Comparison of ENCODE assay signal across 10 mouse cellular contexts in genomic region chr12:71808631-71809030, GRCm38 (mm10). TPM values are rescaled to one million over a fixed set of nuclear protein-coding genes. Genes with fewer than 3 reads are reported as not detected.
DNase-seq lines count a peak whose midpoint lies in the region; ATAC-seq lines count a peak whose summit lies in the region.
"Had no signal": no experiment of that assay in that cellular context is flagged by ENCODE, and none has a peak within 500 bp of the region (broad histone marks: within the 10 kb centered on the region; RNA-seq: fewer than 3 reads in every experiment).

No protein-coding gene starts in this region.

- no peak overlapping the region for H3K4me3 ChIP-seq in kidney, embryonic 15.5 days (replicated peaks)
- no peak overlapping the region for H3K4me3 ChIP-seq in heart, embryonic 16.5 days (ENCODE audit: low read length)
- H3K4me3 ChIP-seq in limb, embryonic 10.5 days: no peak overlapping the region
- H3K4me3 ChIP-seq: liver, embryonic 13.5 days had no signal

- H3K27ac ChIP-seq in kidney, embryonic 15.5 days: no peak overlapping the region
- peak overlapping the region; percentile 30 for H3K27ac ChIP-seq in heart, embryonic 16.5 days (ENCODE audit: low read length)
- no peak overlapping the region; the same call in 1 of the 2 replicates for H3K27ac ChIP-seq in limb, embryonic 10.5 days
- H3K27ac ChIP-seq: liver, embryonic 13.5 days had no signal

- no peaks in the 10 kb centered on the region for H3K9me3 ChIP-seq in kidney, embryonic 15.5 days (replicated peaks)
- H3K9me3 ChIP-seq in heart, embryonic 16.5 days (replicated peaks; ENCODE audit: control insufficient read depth, low read length): no peaks in the 10 kb centered on the region
- H3K9me3 ChIP-seq in limb, embryonic 10.5 days (replicated peaks): no peaks in the 10 kb centered on the region
- H3K9me3 ChIP-seq: liver, embryonic 13.5 days had no signal

- peaks cover 3% of the 10 kb centered on the region for H3K4me1 ChIP-seq in kidney, embryonic 15.5 days
- H3K4me1 ChIP-seq in heart, embryonic 16.5 days (ENCODE audit: control insufficient read depth, insufficient read depth, low read length): peaks cover 8% of the 10 kb centered on the region
- no peaks in the 10 kb centered on the region for H3K4me1 ChIP-seq in limb, embryonic 10.5 days
- H3K4me1 ChIP-seq: liver, embryonic 13.5 days had no signal

- peak; percentile 40 to 64 for DNase-seq in kidney, adult 8-10 months
- peak; percentile 60 to 70 for DNase-seq in heart, adult 9 months (ENCODE audit: low spot score in 2 of 2)
- peak; percentile 31 to 48 for DNase-seq in kidney, postnatal 25 days
- DNase-seq in yolk sac, embryonic 10.5 days (ENCODE audit: low spot score): no peak
- no peak for DNase-seq in limb, embryonic 10.5 days (ENCODE audit: low spot score)
- DNase-seq: cerebellum, postnatal 36 days; liver, embryonic 13.5 days had no signal

- H3K9ac ChIP-seq in kidney, embryonic 15.5 days: no peak overlapping the region
- no peak overlapping the region for H3K9ac ChIP-seq in heart, embryonic 16.5 days (ENCODE audit: low read length)
- H3K9ac ChIP-seq: liver, embryonic 13.5 days had no signal

- no peaks in the 10 kb centered on the region for H3K36me3 ChIP-seq in kidney, embryonic 15.5 days
- H3K36me3 ChIP-seq in heart, embryonic 16.5 days (ENCODE audit: control insufficient read depth, insufficient read depth): no peaks in the 10 kb centered on the region
- H3K36me3 ChIP-seq in limb, embryonic 10.5 days: no peaks in the 10 kb centered on the region
- H3K36me3 ChIP-seq: liver, embryonic 13.5 days had no signal

- no peak for ATAC-seq in kidney, embryonic 15.5 days (replicated peaks; ENCODE audit: low FRiP score)
- no peak for ATAC-seq in heart, embryonic 16.5 days (replicated peaks; ENCODE audit: extremely low read depth, insufficient read depth, low FRiP score)
- ATAC-seq: hindbrain, embryonic 16.5 days had no signal

- no peaks in the 10 kb centered on the region for H3K27me3 ChIP-seq in kidney, embryonic 15.5 days
- H3K27me3 ChIP-seq in heart, embryonic 16.5 days (ENCODE audit: control insufficient read depth, insufficient read depth, low read length): no peaks in the 10 kb centered on the region
- H3K27me3 ChIP-seq in limb, embryonic 10.5 days (ENCODE audit: low read depth, poor library complexity, severe bottlenecking): no peaks in the 10 kb centered on the region
- H3K27me3 ChIP-seq: liver, embryonic 13.5 days had no signal

- WGBS in kidney, embryonic 15.5 days: 84% methylated on average over 9 of the region's 9 CpGs
- 63% methylated on average over 9 of the region's 9 CpGs for WGBS in heart, embryonic 16.5 days
- WGBS in limb, embryonic 10.5 days: 77% methylated on average over 9 of the region's 9 CpGs

- no peak overlapping the region for H3K4me2 ChIP-seq in kidney, embryonic 15.5 days
- no peak overlapping the region for H3K4me2 ChIP-seq in heart, embryonic 16.5 days (ENCODE audit: low read depth, low read length)
- H3K4me2 ChIP-seq: liver, embryonic 13.5 days had no signal

RNA-seq across cellular contexts. Expression of gene Daam1, which starts 22.2 kb away (rescaled TPM):
- 9.0 and 9.4 TPM in 2 replicates for polyA plus RNA-seq in kidney, embryonic 15.5 days (2015; fragmentation: Nextera tagmentation; extraction: Ambion mirVana)
- polyA plus RNA-seq in heart, embryonic 16.5 days (2015; fragmentation: Nextera tagmentation; extraction: Ambion mirVana): 21.6 and 21.7 TPM in 2 replicates
- polyA plus RNA-seq in limb, embryonic 10.5 days (2016; fragmentation: Nextera tagmentation; extraction: Ambion mirVana): 4.0 and 5.2 TPM in 2 replicates

Comparison
In these comparisons a context has a peak if more than half of its experiments do, and no peak if none do; other contexts are left out.
1. DNase-seq: peak in kidney, adult 8-10 months (2 of 2), heart, adult 9 months (2 of 2) and kidney, postnatal 25 days (2 of 2); none in yolk sac, embryonic 10.5 days (single experiment) and limb, embryonic 10.5 days (single experiment).